ENCODE assay signal across 1 mouse cellular context in genomic region chr2:30459241-30459640, GRCm38 (mm10).
TF ChIP-seq lines count a peak whose summit lies in the region.

No protein-coding gene starts in this region.

TF ChIP-seq in MEL, 35 proteins besides CTCF, POLR2A, EP300 and RAD21:
- TF ChIP-seq MAFK (IDR thresholded peaks at IDR 0.05; ENCODE audit: borderline replicate concordance, low read depth, low read length) (no peak), USF1 (IDR thresholded peaks at IDR 0.05; ENCODE audit: low read depth, low read length) (no peak), TCF12 (IDR thresholded peaks at IDR 0.05; ENCODE audit: low read depth, low read length) (no peak), CHD2 (IDR thresholded peaks at IDR 0.05; ENCODE audit: low read length) (no peak), ZMIZ1 (IDR thresholded peaks at IDR 0.05; ENCODE audit: low read depth, low read length) (no peak)
TF ChIP-seq in MEL: peak in this region for 0.
